Mouse (Mus musculus) small intestine, adult 2 months (tissue): ENCODE measurements around the gene Nrn1.

Source experiments
- CTCF ChIP-seq: fragments of 200-500 bp; IDR thresholded peaks from 2 replicates; pipeline ENCODE4 v1.5.1; 2012; ENCODE audit warnings: low read depth, mild to moderate bottlenecking, control low read depth, inconsistent platforms, low read length, moderate library complexity, mixed read lengths; ENCODE audit not compliant: insufficient replicate concordance, insufficient read length; ENCODE audit errors: extremely low read depth
- POLR2A ChIP-seq: fragments of 200-500 bp; IDR thresholded peaks from 2 replicates; pipeline ENCODE4 v1.6.1; 2012; ENCODE audit warnings: low read depth, mild to moderate bottlenecking, control low read depth, inconsistent platforms, low read length, moderate library complexity

- TF ChIP-seq POLR2A = no peak
- TF ChIP-seq CTCF = no peak
These were observed 1.7 kb upstream of the Nrn1 start for GRCm38 (mm10) chr13:36736619-36736996.
